Mouse (Mus musculus): ENCODE data around the gene Smok3c. TPM values are rescaled to one million over a fixed set of nuclear protein-coding genes. Genes with fewer than 3 reads are reported as not detected.

The Smok3c gene
- polyA plus RNA-seq, 1 experiment from 2014 or later, result not detected

DNA sequence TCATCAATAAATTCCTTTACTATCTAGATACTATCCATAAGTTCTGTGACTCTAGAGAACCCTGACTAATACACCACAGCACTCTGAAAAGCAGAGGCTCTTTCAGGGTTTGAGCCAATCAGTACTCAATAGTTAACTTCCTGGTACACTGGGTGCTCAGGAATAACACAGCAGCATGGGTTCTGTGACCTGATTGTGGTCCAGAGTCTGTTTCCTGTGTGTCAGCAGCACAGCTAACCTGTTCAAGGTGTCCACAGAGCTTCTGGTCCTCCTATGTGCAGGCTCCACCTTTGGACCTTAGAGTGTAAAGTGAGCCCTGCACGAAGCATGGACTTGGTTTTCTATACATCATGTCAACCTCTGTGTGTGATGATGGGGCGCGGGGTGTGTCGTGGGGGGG, 20.8 kb downstream of the Smok3c start:
- TF ChIP-seq CTCF (IDR thresholded peaks at IDR 0.05; ENCODE audit: low read depth), result no peak
- no peaks in the 10 kb centered on the region for H3K9me3 ChIP-seq (ENCODE audit: control insufficient read depth)
- H3K27ac ChIP-seq (ENCODE audit: low read depth, low read length), result no peak overlapping the region
- 83% methylated on average over 4 of the region's 4 CpGs for WGBS
- H3K9ac ChIP-seq (ENCODE audit: low read depth, low read length), result no peak overlapping the region
- peak; percentile 59; the same call in 1 of the 2 replicates for ATAC-seq
- no peaks in the 10 kb centered on the region for H3K27me3 ChIP-seq (replicated peaks; ENCODE audit: control insufficient read depth, insufficient read depth, low read length)
- H3K4me3 ChIP-seq (ENCODE audit: low read depth, low read length), result no peak overlapping the region
- no peaks in the 10 kb centered on the region for H3K36me3 ChIP-seq (ENCODE audit: control insufficient read depth, insufficient read depth)
- H3K4me1 ChIP-seq (replicated peaks; ENCODE audit: control insufficient read depth, insufficient read depth, low read length), result no peaks in the 10 kb centered on the region
- no peak overlapping the region for H3K4me2 ChIP-seq (replicated peaks; ENCODE audit: low read depth)

- H3K27ac ChIP-seq (ENCODE audit: low read depth, low read length), result no peak overlapping the region
- no peaks in the 10 kb centered on the region for H3K36me3 ChIP-seq (ENCODE audit: control insufficient read depth, insufficient read depth)
- H3K9ac ChIP-seq (ENCODE audit: low read depth, low read length), result no peak overlapping the region
- no peaks in the 10 kb centered on the region for H3K4me1 ChIP-seq (replicated peaks; ENCODE audit: control insufficient read depth, insufficient read depth, low read length)
- ATAC-seq, result no peak
- H3K27me3 ChIP-seq (replicated peaks; ENCODE audit: control insufficient read depth, insufficient read depth, low read length), result no peaks in the 10 kb centered on the region
- 75% methylated on average over 3 of the region's 3 CpGs for WGBS
- H3K9me3 ChIP-seq (ENCODE audit: control insufficient read depth), result no peaks in the 10 kb centered on the region
- H3K4me3 ChIP-seq (ENCODE audit: low read depth, low read length), result no peak overlapping the region
- no peak overlapping the region for H3K4me2 ChIP-seq (replicated peaks; ENCODE audit: low read depth)
- no peak for TF ChIP-seq CTCF (IDR thresholded peaks at IDR 0.05; ENCODE audit: low read depth)
Observed at GRCm38 (mm10) chr5:138075684-138076083, 22.7 kb downstream of the Smok3c start.

GRCm38 (mm10) chr5:138076148-138076547, 23.2 kb downstream of the Smok3c start:
- no peak overlapping the region for H3K4me2 ChIP-seq (replicated peaks; ENCODE audit: low read depth)
- 0 out of 2 replicates have a peak, but pooled peaks have one; percentile 10 for ATAC-seq
- 55% methylated on average over 2 of the region's 2 CpGs for WGBS

GRCm38 (mm10) chr5:138080456-138080855, 27.5 kb downstream of the Smok3c start:
- WGBS, result 83% methylated on average over 5 of the region's 5 CpGs
- H3K4me3 ChIP-seq (ENCODE audit: low read depth, low read length), result no peak overlapping the region
- no peak overlapping the region for H3K4me2 ChIP-seq (replicated peaks; ENCODE audit: low read depth)
- TF ChIP-seq CTCF (IDR thresholded peaks at IDR 0.05; ENCODE audit: low read depth), result no peak
- no peaks in the 10 kb centered on the region for H3K36me3 ChIP-seq (ENCODE audit: control insufficient read depth, insufficient read depth)
- 0 out of 2 replicates have a peak, but pooled peaks cover 2% of the 10 kb centered on the region for H3K4me1 ChIP-seq (replicated peaks; ENCODE audit: control insufficient read depth, insufficient read depth, low read length)
- no peaks in the 10 kb centered on the region for H3K9me3 ChIP-seq (ENCODE audit: control insufficient read depth)
- ATAC-seq, result no peak
- no peak overlapping the region for H3K27ac ChIP-seq (ENCODE audit: low read depth, low read length)
- no peak overlapping the region for H3K9ac ChIP-seq (ENCODE audit: low read depth, low read length)
- H3K27me3 ChIP-seq (replicated peaks; ENCODE audit: control insufficient read depth, insufficient read depth, low read length), result no peaks in the 10 kb centered on the region

More at GRCm38 (mm10) chr5:138076148-138076547, 23.2 kb downstream of the Smok3c start:
- no peaks in the 10 kb centered on the region for H3K36me3 ChIP-seq (ENCODE audit: control insufficient read depth, insufficient read depth)
- H3K27me3 ChIP-seq (replicated peaks; ENCODE audit: control insufficient read depth, insufficient read depth, low read length), result no peaks in the 10 kb centered on the region
- H3K4me1 ChIP-seq (replicated peaks; ENCODE audit: control insufficient read depth, insufficient read depth, low read length), result no peaks in the 10 kb centered on the region
- H3K27ac ChIP-seq (ENCODE audit: low read depth, low read length), result no peak overlapping the region
- H3K9ac ChIP-seq (ENCODE audit: low read depth, low read length), result no peak overlapping the region
- H3K9me3 ChIP-seq (ENCODE audit: control insufficient read depth), result no peaks in the 10 kb centered on the region
- H3K4me3 ChIP-seq (ENCODE audit: low read depth, low read length), result no peak overlapping the region
- TF ChIP-seq CTCF (IDR thresholded peaks at IDR 0.05; ENCODE audit: low read depth), result no peak

DNA sequence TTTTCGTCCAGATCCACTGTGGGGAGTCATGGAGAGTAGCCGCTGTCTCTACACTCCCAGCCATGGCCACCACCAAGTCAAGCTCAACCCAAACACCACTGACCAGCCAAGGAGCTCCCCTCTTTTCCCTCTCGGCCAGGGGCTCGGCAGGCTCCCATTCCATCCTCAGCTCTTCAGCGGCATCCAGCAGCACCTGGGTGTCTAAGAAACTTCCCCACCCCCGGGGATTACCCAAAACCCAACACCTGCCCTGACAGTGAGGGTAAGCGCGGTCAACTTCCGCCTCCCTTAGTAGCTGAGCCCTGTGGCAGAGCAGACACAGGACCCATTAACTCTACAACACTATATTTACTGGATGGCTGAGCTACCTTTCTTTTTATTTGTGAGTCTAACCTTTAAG, 28.5 kb downstream of the Smok3c start:
- H3K4me2 ChIP-seq (replicated peaks; ENCODE audit: low read depth), result no peak overlapping the region
- 87% methylated on average over 9 of the region's 9 CpGs for WGBS
- no peaks in the 10 kb centered on the region for H3K27me3 ChIP-seq (replicated peaks; ENCODE audit: control insufficient read depth, insufficient read depth, low read length)
- TF ChIP-seq CTCF (IDR thresholded peaks at IDR 0.05; ENCODE audit: low read depth), result no peak
- H3K27ac ChIP-seq (ENCODE audit: low read depth, low read length), result no peak overlapping the region
- no peak for ATAC-seq
- H3K4me3 ChIP-seq (ENCODE audit: low read depth, low read length), result no peak overlapping the region
- H3K4me1 ChIP-seq (replicated peaks; ENCODE audit: control insufficient read depth, insufficient read depth, low read length), result 0 out of 2 replicates have a peak, but pooled peaks cover 2% of the 10 kb centered on the region
- H3K9ac ChIP-seq (ENCODE audit: low read depth, low read length), result no peak overlapping the region
- H3K9me3 ChIP-seq (ENCODE audit: control insufficient read depth), result no peaks in the 10 kb centered on the region
- H3K36me3 ChIP-seq (ENCODE audit: control insufficient read depth, insufficient read depth), result no peaks in the 10 kb centered on the region

DNA sequence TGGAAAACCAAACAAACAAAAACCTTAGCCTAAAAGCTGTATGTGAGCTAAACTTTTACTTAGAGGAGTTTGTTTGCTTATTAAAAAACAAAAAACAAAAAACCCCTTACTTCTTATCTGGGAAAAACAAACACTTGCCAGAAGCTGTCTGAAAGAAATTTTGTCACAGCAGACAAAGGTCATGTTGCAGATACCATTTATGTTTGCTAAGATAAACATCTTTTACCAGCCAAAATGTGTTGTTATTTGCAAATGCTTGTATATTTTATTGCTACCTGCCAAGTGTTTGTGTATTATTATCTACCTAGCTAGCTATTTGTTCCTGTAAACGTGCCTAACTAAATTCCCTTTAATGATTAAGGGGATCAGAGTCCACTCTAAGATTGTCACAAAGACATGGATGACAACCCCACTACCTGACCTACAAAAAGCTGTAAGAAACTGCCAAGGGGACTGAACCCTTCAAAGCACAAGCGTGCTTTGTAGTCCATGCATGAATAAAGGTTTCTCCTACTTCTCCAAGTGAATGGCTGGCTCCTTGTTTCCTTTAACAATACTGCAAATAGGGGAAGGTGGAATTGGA, 30.4 kb downstream of the Smok3c start:
- 51% methylated on average over 2 of the region's 2 CpGs for WGBS
- no peak overlapping the region for H3K27ac ChIP-seq (ENCODE audit: low read depth, low read length)

More for the DNA sequence above, 30.4 kb downstream of the Smok3c start:
- no peaks in the 10 kb centered on the region for H3K36me3 ChIP-seq (ENCODE audit: control insufficient read depth, insufficient read depth)
- no peak overlapping the region for H3K9ac ChIP-seq (ENCODE audit: low read depth, low read length)
- no peak for TF ChIP-seq CTCF (IDR thresholded peaks at IDR 0.05; ENCODE audit: low read depth)
- no peaks in the 10 kb centered on the region for H3K27me3 ChIP-seq (replicated peaks; ENCODE audit: control insufficient read depth, insufficient read depth, low read length)
- H3K4me1 ChIP-seq (replicated peaks; ENCODE audit: control insufficient read depth, insufficient read depth, low read length), result peaks cover 7% of the 10 kb centered on the region; the same call in 1 of the 2 replicates
- H3K4me2 ChIP-seq (replicated peaks; ENCODE audit: low read depth), result no peak overlapping the region
- H3K4me3 ChIP-seq (ENCODE audit: low read depth, low read length), result no peak overlapping the region
- H3K9me3 ChIP-seq (ENCODE audit: control insufficient read depth), result no peaks in the 10 kb centered on the region
- ATAC-seq, result no peak
